Mouse (Mus musculus) layer of hippocampus, postnatal 10 days (tissue): ENCODE measurements around the gene Gm14440. TPM values are rescaled to one million over a fixed set of nuclear protein-coding genes. Genes with fewer than 3 reads are reported as not detected.
"Not testable (repeated sequence)": the region's sequence is repeated elsewhere in the genome, so short reads cannot be mapped to it uniquely, and the experiment has no call there.

Experiments used
- DNase-seq, 2 experiments: peaks; one replicate each; pipeline ENCODE4 v3.0.0; 2021; ENCODE audit warnings: low spot score in 2 of 2
- long read RNA-seq: library from polyadenylated mRNA; stranded (forward); transcript quantifications from one replicate; pipeline ENCODE4 v2.0.0, GENCODE M21; 2023
- total RNA-seq, 2 experiments: library from RNA; stranded (reverse); gene quantifications; 2 replicates each; pipeline ENCODE4 v1.2.3; 2021

The Gm14440 gene
- 1 to 10 TPM; 6.0 to 7.1 TPM for total RNA-seq
- long read RNA-seq, transcript Gm14440-202 (3 exons, 3,382 nt), result major isoform, 13 of 15 reads
- long read RNA-seq, partial matches to known transcripts, result 0 of 15 reads
- long read RNA-seq, other reads (novel, unspliced or antisense), result 2 of 15 reads

DNA sequence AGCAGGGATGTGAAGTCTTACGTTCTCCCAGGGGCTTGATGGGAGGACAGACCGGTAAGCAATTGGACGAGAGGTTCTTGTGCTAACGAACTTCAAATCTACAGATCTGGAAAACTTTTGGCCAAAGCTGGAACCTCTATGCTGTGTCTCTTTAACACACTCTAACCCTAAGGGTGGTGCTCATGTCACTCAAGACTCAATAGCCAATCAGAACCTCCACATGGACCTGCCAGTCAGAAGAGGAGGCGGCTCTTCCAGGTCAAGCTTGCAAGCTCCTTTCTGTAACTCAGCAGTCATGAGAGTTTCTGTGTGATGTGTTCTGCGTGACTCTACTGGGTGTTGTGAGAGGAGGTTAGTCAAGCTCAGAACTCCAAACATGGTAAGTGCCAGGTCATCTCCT, at the start of gene Gm14440:
Gene Gm14440, plus strand, starts transcription at position 301 of the 400 bp plus-strand sequence.
- not testable (repeated sequence) for DNase-seq

Other genes starting within 250 kb of the Gm14440 start
- gene Gm14393, start 207.3 kb upstream of the Gm14440 start, total RNA-seq, result 1 to 10 TPM in 1 of 2 experiments, not detected in 1; 1.5 TPM
- gene Gm14399, start 133.1 kb upstream of the Gm14440 start, total RNA-seq, result 10 to 100 TPM; 13.6 to 15.0 TPM
- gene Gm14443, start 99.3 kb upstream of the Gm14440 start, total RNA-seq, result 1 to 10 TPM; 3.3 to 3.5 TPM
- gene Gm14391, start 68.2 kb upstream of the Gm14440 start, total RNA-seq, result 100 to 1,000 TPM in 1 of 2 experiments, 10 to 100 TPM in 1; 84.9 to 107 TPM
- 10 to 100 TPM; 49.8 to 52.3 TPM for gene Gm4631, start 63.1 kb downstream of the Gm14440 start, total RNA-seq
- 1 to 10 TPM; 3.1 to 6.9 TPM for gene Zfp968, start 97.3 kb downstream of the Gm14440 start, total RNA-seq
- 10 to 100 TPM; 16.0 to 18.3 TPM for gene Gm4724, start 160.7 kb downstream of the Gm14440 start, total RNA-seq
- gene Zfp965, start 194.9 kb downstream of the Gm14440 start, total RNA-seq, result 1 to 10 TPM; 5.6 to 6.5 TPM